Mouse (Mus musculus) naive thymus-derived CD4-positive, alpha-beta T cell, adult 5 months (primary cell): Measurements from ENCODE around the gene Olfr1349. TPM values are rescaled to one million over a fixed set of nuclear protein-coding genes. Genes with fewer than 3 reads are reported as not detected.

Experiments
- polyA plus RNA-seq: library from polyadenylated mRNA; unstranded; fragments of 100-300 nt; shearing (Covaris generic); gene quantifications from one replicate; pipeline ENCODE4 v1.2.1, GENCODE M21; 2017

Gene Olfr1349
- not detected for polyA plus RNA-seq

GRCm38 (mm10) chr7:6522850-6523249, at the start of gene Olfr1349:
TSS of gene Olfr1349 (minus strand) at chr7:6522950.

DNA sequence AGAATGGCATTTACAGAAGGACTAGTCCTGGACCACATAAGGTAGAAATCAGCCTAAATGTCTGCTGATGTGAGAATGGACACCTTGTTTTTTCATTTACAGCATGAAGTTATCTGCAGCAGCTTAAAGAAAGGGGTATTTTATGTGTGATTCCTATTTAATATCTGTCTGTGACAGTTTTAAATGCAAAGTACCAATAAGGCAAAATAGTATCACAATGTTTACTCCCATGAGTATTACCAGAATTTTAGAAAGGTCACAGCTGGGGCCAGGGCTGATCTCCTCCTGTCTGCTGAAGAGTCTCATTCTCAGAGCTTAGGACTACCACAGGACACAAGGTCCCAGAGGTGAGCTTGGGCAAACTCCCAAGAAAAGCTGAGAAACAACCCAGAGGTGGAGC, 41.8 kb upstream of the Olfr1349 start, which contains the start of gene Olfr1350:
Gene Olfr1350 (plus strand): TSS at position 301 of the 400 bp plus-strand sequence.

GRCm38 (mm10) chr7:6508648-6509047, 14.1 kb downstream of the Olfr1349 start, which contains the start of gene Olfr1348:
TSS of gene Olfr1348 (minus strand) at chr7:6508748.

GRCm38 (mm10) chr7:6499655-6500054, 23.1 kb downstream of the Olfr1349 start, which contains the start of gene Olfr1347:
TSS of gene Olfr1347 (minus strand) at chr7:6499755.

DNA sequence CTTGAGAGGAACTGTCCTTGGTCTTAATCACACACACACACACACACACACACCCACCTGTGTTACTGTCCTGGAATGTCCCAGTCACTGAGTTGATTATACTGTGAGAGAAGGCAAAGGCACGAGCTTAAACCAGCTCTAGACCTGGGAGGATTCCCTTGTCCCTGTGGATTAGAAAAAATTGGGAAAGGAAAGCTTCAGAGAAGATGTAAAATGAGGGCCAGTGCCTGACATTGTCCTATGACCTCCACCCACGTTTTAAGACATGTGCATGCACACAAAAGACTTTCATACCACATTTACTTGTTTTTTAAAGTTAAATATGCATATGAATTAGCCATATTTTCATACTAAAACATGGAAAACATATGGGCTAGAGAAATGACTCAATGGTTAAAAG, 35.9 kb downstream of the Olfr1349 start, which contains the start of gene Olfr5:
Gene Olfr5 (minus strand): TSS at position 101 of the 400 bp plus-strand sequence.

GRCm38 (mm10) chr7:6466951-6467350, 55.8 kb downstream of the Olfr1349 start, which contains the start of gene Olfr1346:
TSS of gene Olfr1346 (plus strand) at chr7:6467101.

Other genes with a start within 250 kb of the Olfr1349 start
- 3.5 TPM for gene Zfp667, start 236.4 kb downstream of the Olfr1349 start, polyA plus RNA-seq
- gene Zfp583, start 191.7 kb downstream of the Olfr1349 start, polyA plus RNA-seq: 0.22 TPM
- 0.91 TPM for gene Gm3854, start 179.2 kb downstream of the Olfr1349 start, polyA plus RNA-seq
- 2.3 TPM for gene Zfp78, start 159.7 kb downstream of the Olfr1349 start, polyA plus RNA-seq
- 9.2 TPM for gene Zfp28, start 139.7 kb downstream of the Olfr1349 start, polyA plus RNA-seq
- gene Smim17, start 124.2 kb downstream of the Olfr1349 start, polyA plus RNA-seq: not detected
- not detected for gene Gm20715, start 112.7 kb downstream of the Olfr1349 start, polyA plus RNA-seq
- gene Olfr1344, start 84.3 kb downstream of the Olfr1349 start, polyA plus RNA-seq: not detected
- 0.06 TPM for gene Olfr1336, start 66.8 kb downstream of the Olfr1349 start, polyA plus RNA-seq
- not detected for gene Olfr1346, start 55.8 kb downstream of the Olfr1349 start, polyA plus RNA-seq
- not detected for gene Olfr5, start 36.0 kb downstream of the Olfr1349 start, polyA plus RNA-seq
- gene Olfr1347, start 23.2 kb downstream of the Olfr1349 start, polyA plus RNA-seq: not detected
- gene Olfr1348, start 14.2 kb downstream of the Olfr1349 start, polyA plus RNA-seq: not detected
- gene Olfr1350, start 41.9 kb upstream of the Olfr1349 start, polyA plus RNA-seq: not detected
- not detected for gene Zim1, start 173.5 kb upstream of the Olfr1349 start, polyA plus RNA-seq
- not detected for gene Peg3, start 207.5 kb upstream of the Olfr1349 start, polyA plus RNA-seq
- not detected for gene Usp29, start 207.6 kb upstream of the Olfr1349 start, polyA plus RNA-seq